Mouse (Mus musculus) C2C12 (cell line): Measurements from ENCODE around the gene Pdlim1. TPM values are rescaled to one million over a fixed set of nuclear protein-coding genes. Genes with fewer than 3 reads are reported as not detected.

Experiments used
- H3K27me3 ChIP-seq: one replicate; pipeline ENCODE4 v1.6.1; 2011; ENCODE audit not compliant: control insufficient read depth, insufficient read depth, insufficient read length
- H3K36me3 ChIP-seq: one replicate; pipeline ENCODE4 v1.6.1; 2011; ENCODE audit not compliant: control insufficient read depth, insufficient read depth
- H3K4me3 ChIP-seq: one replicate; pipeline ENCODE4 v1.5.1; 2011; ENCODE audit warnings: mild to moderate bottlenecking, control low read depth; ENCODE audit not compliant: poor library complexity, insufficient read depth, severe bottlenecking
- H3K79me2 ChIP-seq: one replicate; pipeline ENCODE4 v1.6.1; 2011; ENCODE audit not compliant: control insufficient read depth, insufficient read depth
- H3K79me3 ChIP-seq: one replicate; pipeline ENCODE4 v1.6.1; 2011; ENCODE audit warnings: low read depth, control low read depth
- H3ac ChIP-seq: one replicate; pipeline ENCODE3; 2011; ENCODE audit warnings: low read depth; ENCODE audit not compliant: control insufficient read depth, insufficient read length
- CEBPB ChIP-seq: IDR thresholded peaks from one replicate; pipeline ENCODE4 v1.6.1; 2011; ENCODE audit warnings: low read depth, mild to moderate bottlenecking, control low read depth, moderate library complexity
- CTCF ChIP-seq: IDR thresholded peaks from one replicate; pipeline ENCODE4 v1.5.1; 2011; ENCODE audit not compliant: control insufficient read depth, insufficient read depth, insufficient read length
- FOSL1 ChIP-seq: IDR thresholded peaks from one replicate; pipeline ENCODE4 v1.8.0; 2011; ENCODE audit warnings: mild to moderate bottlenecking, low read length; ENCODE audit not compliant: poor library complexity, insufficient read depth, severe bottlenecking
- MAX ChIP-seq: IDR thresholded peaks from one replicate; pipeline ENCODE4 v1.6.1; 2011; ENCODE audit warnings: mild to moderate bottlenecking, control low read depth
- MYOD1 ChIP-seq: IDR thresholded peaks from one replicate; pipeline ENCODE4 v1.6.1; 2011; ENCODE audit warnings: low read depth; ENCODE audit not compliant: control insufficient read depth, insufficient read length
- MYOG ChIP-seq: IDR thresholded peaks from one replicate; pipeline ENCODE4 v1.6.1; 2011; ENCODE audit not compliant: control insufficient read depth, insufficient read length; ENCODE audit errors: extremely low read depth
- USF1 ChIP-seq: IDR thresholded peaks from one replicate; pipeline ENCODE4 v1.6.1; 2011; ENCODE audit warnings: low read depth, mild to moderate bottlenecking, control low read depth, moderate library complexity
- polyA plus RNA-seq: library from polyadenylated mRNA; unstranded; fragments of >200 nt; fragmentation: generic; extraction: Trizol; gene quantifications from one replicate; pipeline ENCODE4 v1.2.1, GENCODE M21; 2012; ENCODE audit warnings: missing spikeins

Gene Pdlim1
- polyA plus RNA-seq, 1 experiment, result 198 TPM

DNA sequence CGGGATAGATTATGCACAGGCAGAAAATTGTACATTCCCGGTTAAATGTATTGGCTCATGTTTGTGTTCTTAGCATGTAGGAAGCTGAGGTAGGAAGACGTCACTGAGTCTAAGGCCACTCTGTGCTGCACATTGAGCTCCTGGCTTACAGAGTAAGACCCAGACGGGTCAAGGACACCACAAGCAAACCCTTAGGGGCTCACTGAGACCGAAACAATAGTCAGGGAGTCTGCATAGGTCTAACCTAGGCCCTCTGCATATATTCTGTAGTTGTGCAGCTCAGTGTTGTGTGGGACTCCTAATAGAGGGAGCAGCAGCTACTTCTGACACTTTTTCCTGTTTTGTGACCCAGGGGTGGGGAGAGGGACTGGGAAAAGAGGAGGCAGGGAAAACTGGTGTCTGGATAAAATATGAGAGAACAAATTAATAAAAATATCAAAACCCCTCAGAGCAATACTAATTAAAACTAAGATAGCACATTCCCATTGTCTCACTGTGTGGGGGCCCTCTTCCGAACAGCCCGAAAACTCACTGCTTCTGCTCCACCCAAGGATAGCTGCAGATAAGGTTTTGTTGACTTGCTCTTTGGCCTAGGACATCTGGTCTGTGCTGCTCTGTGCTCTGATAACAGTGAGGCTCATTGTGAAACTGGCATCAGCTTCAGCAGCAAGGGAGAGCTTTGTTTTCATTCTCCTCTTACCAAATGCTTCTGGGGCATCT is 25.6 kb upstream of the Pdlim1 start:
- H3K79me2 ChIP-seq, result no peaks in the 10 kb centered on the region
- TF ChIP-seq MAX, result no peak
- TF ChIP-seq CTCF, result no peak
- TF ChIP-seq USF1, result no peak
- no peak for TF ChIP-seq MYOD1

DNA sequence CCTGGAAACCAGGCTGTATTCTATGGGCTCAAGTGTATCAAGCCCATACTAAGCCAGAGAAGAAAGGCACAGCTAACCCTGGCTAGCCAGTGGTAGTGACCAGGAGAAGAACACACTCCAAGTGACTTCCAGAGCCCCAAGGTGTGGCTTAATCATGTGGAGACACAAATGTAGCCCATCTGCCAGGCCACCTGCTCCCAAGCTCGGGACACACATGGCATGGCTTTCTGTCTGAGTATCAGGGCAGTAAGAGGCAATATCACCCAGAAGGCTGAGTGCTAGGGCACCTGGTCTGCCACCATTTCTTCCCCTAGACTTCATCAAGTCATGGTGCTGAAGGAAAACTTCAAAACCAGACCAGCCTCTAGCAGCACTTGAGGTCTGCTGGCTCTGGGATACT is 22.6 kb upstream of the Pdlim1 start:
- H3K4me3 ChIP-seq, result no peak overlapping the region
- H3K79me3 ChIP-seq, result no peaks in the 10 kb centered on the region
- H3K79me2 ChIP-seq, result no peaks in the 10 kb centered on the region
- H3K27me3 ChIP-seq, result no peaks in the 10 kb centered on the region
- no peaks in the 10 kb centered on the region for H3K36me3 ChIP-seq
- H3ac ChIP-seq, result no peak overlapping the region
- TF ChIP-seq USF1 (no peak), MYOG (no peak), CEBPB (no peak), MAX (no peak), MYOD1 (no peak), CTCF (no peak), FOSL1 (no peak)

More for the DNA sequence above, 25.6 kb upstream of the Pdlim1 start:
- Histone ChIP-seq H3ac (no peak overlapping the region), H3K36me3 (no peaks in the 10 kb centered on the region), H3K4me3 (no peak overlapping the region), H3K27me3 (no peaks in the 10 kb centered on the region), H3K79me3 (no peaks in the 10 kb centered on the region)

DNA sequence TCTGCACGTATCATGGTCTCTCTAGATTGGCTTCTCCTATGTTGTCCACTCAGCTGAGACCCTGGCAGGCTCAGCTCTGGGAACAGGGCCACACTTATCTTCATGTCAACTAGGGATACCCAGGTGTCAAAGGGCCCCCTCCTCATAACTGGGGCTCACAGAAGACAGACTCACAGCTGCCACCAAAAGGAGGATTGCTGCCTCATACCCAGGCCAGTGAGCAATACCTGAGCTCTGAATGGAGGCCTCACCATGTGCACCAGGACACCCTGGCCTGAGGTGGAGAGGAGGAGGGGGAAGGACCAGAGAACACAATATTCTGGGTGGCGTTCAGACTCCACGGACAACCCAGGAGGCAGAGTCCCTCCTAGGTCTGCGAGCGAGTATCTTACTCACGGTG is 22.1 kb upstream of the Pdlim1 start:
- H3K79me2 ChIP-seq, result no peaks in the 10 kb centered on the region
- no peak overlapping the region for H3K4me3 ChIP-seq
- no peaks in the 10 kb centered on the region for H3K27me3 ChIP-seq
- no peak for TF ChIP-seq MAX
- no peak for TF ChIP-seq CTCF
- no peak for TF ChIP-seq FOSL1
- TF ChIP-seq MYOD1, result no peak
- TF ChIP-seq CEBPB, result no peak
- no peak for TF ChIP-seq MYOG
- no peak for TF ChIP-seq USF1
- no peaks in the 10 kb centered on the region for H3K36me3 ChIP-seq
- H3K79me3 ChIP-seq, result no peaks in the 10 kb centered on the region
- no peak overlapping the region for H3ac ChIP-seq

DNA sequence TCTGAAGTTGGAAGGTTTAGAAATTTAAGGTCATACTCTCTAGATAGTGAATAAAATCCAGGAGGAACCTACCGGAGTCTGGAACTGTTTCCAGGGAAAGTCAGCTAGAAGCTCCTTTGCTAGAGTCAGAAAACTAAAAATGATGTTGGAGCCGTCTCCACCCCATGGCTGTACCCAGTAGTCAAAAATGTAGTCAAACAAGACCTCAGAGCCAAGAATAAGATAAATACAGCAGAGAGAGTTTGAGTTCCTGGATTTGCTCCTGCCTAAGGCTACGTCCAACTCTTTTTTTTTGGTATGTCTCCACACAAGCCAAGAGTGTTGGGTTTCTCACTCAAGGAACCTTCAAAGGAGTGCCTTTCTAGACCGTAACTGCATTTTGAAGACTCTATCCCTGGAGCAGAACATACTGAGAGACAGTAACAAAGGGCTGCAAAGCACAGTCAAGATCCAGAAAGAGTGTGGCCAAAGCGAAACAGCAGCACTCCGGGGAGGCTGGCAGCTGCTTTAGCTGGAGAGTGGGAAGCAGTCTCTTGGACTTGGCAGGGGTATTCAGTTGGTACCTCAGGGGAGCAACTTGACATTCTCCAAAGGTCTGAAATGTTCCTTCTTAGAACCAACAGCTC is 18.6 kb upstream of the Pdlim1 start:
- Histone ChIP-seq H3ac (no peak overlapping the region), H3K79me2 (no peaks in the 10 kb centered on the region), H3K4me3 (no peak overlapping the region), H3K36me3 (no peaks in the 10 kb centered on the region), H3K27me3 (no peaks in the 10 kb centered on the region), H3K79me3 (no peaks in the 10 kb centered on the region)
- TF ChIP-seq CTCF (no peak), CEBPB (no peak), MAX (no peak), USF1 (no peak), MYOG (no peak), MYOD1 (no peak)

DNA sequence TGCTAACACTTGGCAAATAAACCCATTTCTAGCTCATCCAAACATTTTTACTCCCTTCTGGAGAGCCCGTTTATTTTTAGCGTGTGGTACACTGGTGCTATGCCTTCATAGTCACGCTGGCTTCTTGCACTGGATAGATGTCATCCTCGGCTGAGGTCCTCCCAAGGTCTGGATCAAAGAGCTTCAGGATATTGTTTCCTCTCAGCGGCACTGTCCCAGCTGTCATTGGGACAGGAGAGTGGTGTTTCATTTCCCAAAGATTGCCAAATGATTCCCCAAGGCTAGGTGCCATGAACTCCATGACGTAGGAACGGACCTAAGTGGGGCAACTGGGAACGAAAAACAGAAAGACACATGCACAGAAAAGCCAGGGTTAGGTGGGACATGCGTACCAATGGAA is 16.8 kb upstream of the Pdlim1 start:
- H3K4me3 ChIP-seq, result no peak overlapping the region
- H3ac ChIP-seq, result no peak overlapping the region
- H3K79me2 ChIP-seq, result no peaks in the 10 kb centered on the region
- H3K27me3 ChIP-seq, result no peaks in the 10 kb centered on the region
- TF ChIP-seq MYOG, result no peak
- TF ChIP-seq USF1, result no peak
- no peak for TF ChIP-seq FOSL1
- no peak for TF ChIP-seq CTCF
- no peaks in the 10 kb centered on the region for H3K79me3 ChIP-seq
- H3K36me3 ChIP-seq, result no peaks in the 10 kb centered on the region

DNA sequence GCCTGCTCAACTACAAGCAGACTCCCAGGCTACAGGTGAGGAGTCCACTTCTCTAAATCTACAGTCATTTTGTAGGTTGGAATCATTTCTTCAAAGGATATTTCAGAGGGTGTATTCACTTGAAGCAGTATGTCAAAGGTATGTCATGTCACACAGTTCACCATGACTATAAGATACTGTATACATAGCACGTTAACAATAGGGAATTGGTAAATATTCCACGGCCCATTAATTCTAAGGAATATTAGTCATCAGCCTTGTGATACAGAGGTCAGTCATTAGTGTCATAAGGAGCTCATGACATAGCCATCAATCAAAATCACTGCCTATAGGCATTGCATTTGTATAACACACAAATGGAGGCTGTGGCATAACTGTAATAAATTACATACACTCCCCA is 13.1 kb upstream of the Pdlim1 start:
- Histone ChIP-seq H3K79me3 (no peaks in the 10 kb centered on the region), H3K4me3 (no peak overlapping the region), H3ac (no peak overlapping the region), H3K27me3 (no peaks in the 10 kb centered on the region), H3K36me3 (no peaks in the 10 kb centered on the region), H3K79me2 (no peaks in the 10 kb centered on the region)
- TF ChIP-seq CTCF, result no peak
- no peak for TF ChIP-seq MYOG
